In genomic region chr11:118550773-118551520, GRCm38 (mm10) we compare ENCODE assay signal across 12 mouse cellular contexts.
DNase-seq lines count a peak whose midpoint lies in the region; ATAC-seq lines count a peak whose summit lies in the region.
"Had no signal": no experiment of that assay in that cellular context is flagged by ENCODE, and none has a peak within 500 bp of the region (broad histone marks: within the 10 kb centered on the region; RNA-seq: fewer than 3 reads in every experiment).

No protein-coding gene starts in this region.

- H3K9me3 ChIP-seq in forebrain, embryonic 14.5 days (replicated peaks; ENCODE audit: control insufficient read depth, low read length) = no peaks in the 10 kb centered on the region
- no peaks in the 10 kb centered on the region for H3K9me3 ChIP-seq in neural tube, embryonic 12.5 days

- 12% methylated on average over 17 of the region's 17 CpGs for WGBS in forebrain, embryonic 14.5 days
- WGBS in neural tube, embryonic 12.5 days = 22% methylated on average over 17 of the region's 17 CpGs

- peaks cover 29% of the 10 kb centered on the region for H3K4me1 ChIP-seq in forebrain, embryonic 14.5 days (ENCODE audit: control insufficient read depth, insufficient read depth, low read length)
- H3K4me1 ChIP-seq in neural tube, embryonic 12.5 days = peaks cover 52% of the 10 kb centered on the region

- no peaks in the 10 kb centered on the region; the same call in 1 of the 2 replicates for H3K27me3 ChIP-seq in forebrain, embryonic 14.5 days (replicated peaks; ENCODE audit: control insufficient read depth, insufficient read depth, low read length)
- no peaks in the 10 kb centered on the region for H3K27me3 ChIP-seq in neural tube, embryonic 12.5 days (replicated peaks)

- no peak overlapping the region for H3K4me3 ChIP-seq in forebrain, embryonic 14.5 days (ENCODE audit: low read depth, low read length)
- H3K4me3 ChIP-seq in neural tube, embryonic 12.5 days = no peak overlapping the region

- H3K9ac ChIP-seq in forebrain, embryonic 14.5 days (ENCODE audit: low read length) = no peak overlapping the region
- 0 out of 2 replicates have a peak overlapping the region, but pooled peaks have one; percentile 17 for H3K9ac ChIP-seq in neural tube, embryonic 12.5 days

- peak; percentile 70 for ATAC-seq in forebrain, embryonic 14.5 days
- peak; percentile 63; the same call in 1 of the 2 replicates for ATAC-seq in neural tube, embryonic 12.5 days (ENCODE audit: low FRiP score, low read depth)
- no peak for ATAC-seq in inflammation-experienced regulatory T-cells, adult 6 months

- peak; percentile 23 for DNase-seq in embryo, embryonic 10.5 days (ENCODE audit: low spot score)
- DNase-seq in embryo, embryonic 10 days (ENCODE audit: low spot score) = no peak
- DNase-seq in ES-CJ7 (ENCODE audit: low read depth, low spot score) = peak; percentile 67
- peak; percentile 57 for DNase-seq in forebrain, embryonic 14.5 days (ENCODE audit: low spot score)
- no peak for DNase-seq in heart, postnatal 36 days
- DNase-seq in heart, adult 9 months (ENCODE audit: low spot score in 2 of 2) = no peak
- DNase-seq: adrenal gland, postnatal 10 days; cerebellum, adult 9-11 months; spleen, adult 18-20 months had no signal

- no peak overlapping the region for H3K4me2 ChIP-seq in forebrain, embryonic 14.5 days (ENCODE audit: low read length)
- H3K4me2 ChIP-seq in neural tube, embryonic 12.5 days (replicated peaks) = no peak overlapping the region; the same call in 1 of the 2 replicates
- H3K4me2 ChIP-seq: liver, embryonic 11.5 days had no signal

- H3K36me3 ChIP-seq in forebrain, embryonic 14.5 days (ENCODE audit: control insufficient read depth, insufficient read depth, low read length) = no peaks in the 10 kb centered on the region
- no peaks in the 10 kb centered on the region for H3K36me3 ChIP-seq in neural tube, embryonic 12.5 days

- intact Hi-C loops in heart, postnatal 36 days (cut with DNase I) = no loop called here

- peak overlapping the region; percentile 58; the same call in 1 of the 2 replicates for H3K27ac ChIP-seq in forebrain, embryonic 14.5 days (ENCODE audit: low read depth, low read length)
- H3K27ac ChIP-seq in neural tube, embryonic 12.5 days = peak overlapping the region; percentile 37; the same call in 1 of the 2 replicates

Comparison
In these comparisons a context has a peak if more than half of its experiments do, and no peak if none do; other contexts are left out.
1. DNase-seq: peak in embryo, embryonic 10.5 days (single experiment), ES-CJ7 (single experiment) and forebrain, embryonic 14.5 days (single experiment); none in embryo, embryonic 10 days (single experiment), heart, postnatal 36 days (0 of 2) and heart, adult 9 months (0 of 2).